Mouse (Mus musculus) left cerebral cortex, adult 18-20 months (tissue): ENCODE results near the gene Calcr. TPM values are rescaled to one million over a fixed set of nuclear protein-coding genes. Genes with fewer than 3 reads are reported as not detected.
"Not testable (repeated sequence)": the region's sequence is repeated elsewhere in the genome, so short reads cannot be mapped to it uniquely, and the experiment has no call there.

Experiments used
- DNase-seq, 2 experiments: peaks; one replicate each; pipeline ENCODE4 v3.0.0; 2021 to 2022; ENCODE audit warnings: low spot score in 2 of 2, mixed read lengths in 1 of 2
- long read RNA-seq, 2 experiments: library from polyadenylated mRNA; stranded (forward); transcript quantifications; one replicate each; pipeline ENCODE4 v2.0.0; 2021
- microRNA-seq, 2 experiments: library from miRNA; unstranded; fragments of <30 nt; microRNA quantifications; one replicate each; pipeline ENCODE4 v1.2.0; 2021
- total RNA-seq, 2 experiments: library from RNA; stranded (reverse); gene quantifications; 2 replicates each; pipeline ENCODE4 v1.2.3; 2021

The Calcr gene
- total RNA-seq = under 1 TPM; 0.12 to 0.28 TPM
- long read RNA-seq, experiment 1 = 0 reads
- long read RNA-seq, experiment 2 = 0 reads

DNA sequence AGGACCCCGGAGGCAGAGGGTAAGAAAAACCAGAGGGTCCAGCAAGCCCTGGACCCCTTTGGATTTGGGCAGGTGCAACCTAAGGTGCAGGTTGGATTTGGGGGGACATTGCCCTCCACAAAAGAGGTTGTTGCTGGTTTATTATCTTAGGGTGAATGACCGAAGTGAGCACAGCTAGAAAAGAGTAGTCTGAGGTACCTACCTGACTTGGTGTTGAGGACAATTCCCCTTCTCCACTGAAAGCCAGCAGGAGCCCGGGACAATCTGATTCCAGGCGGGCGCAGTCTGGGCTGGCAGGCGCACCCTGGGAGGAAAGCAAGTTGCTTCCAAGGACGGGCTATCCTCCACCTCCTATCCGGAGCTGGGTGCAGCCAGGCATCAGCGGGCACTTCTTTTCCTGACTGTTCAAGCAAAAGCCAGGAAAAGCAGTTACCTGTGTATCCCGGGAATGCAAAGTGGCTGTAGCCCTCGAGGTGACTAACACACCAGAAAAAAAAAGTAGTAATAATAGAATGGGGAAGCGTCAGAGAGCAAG is at the start of gene Calcr:
Gene Calcr (minus strand): TSS at position 485 of the 535 bp plus-strand sequence.
- DNase-seq = no peak

DNA sequence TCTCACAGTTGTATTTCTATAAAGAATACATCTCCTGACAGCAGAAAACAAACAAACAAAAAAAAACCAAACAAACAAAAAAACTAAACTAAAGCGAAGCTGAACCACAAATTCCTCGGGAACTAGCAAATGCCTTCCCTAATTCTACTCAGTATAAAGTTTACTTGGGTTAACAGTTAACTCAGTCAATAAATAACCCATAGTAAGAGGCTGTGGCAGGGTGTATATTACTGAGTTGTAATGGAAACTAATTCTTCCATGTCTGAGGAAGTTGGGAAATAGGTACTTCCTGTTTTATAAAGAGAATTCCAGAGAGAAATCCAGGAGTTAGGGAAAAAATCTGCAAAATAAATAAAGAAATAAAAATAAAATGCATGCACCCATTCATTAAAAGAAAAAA is 3.0 kb upstream of the Calcr start:
- DNase-seq = no peak

DNA sequence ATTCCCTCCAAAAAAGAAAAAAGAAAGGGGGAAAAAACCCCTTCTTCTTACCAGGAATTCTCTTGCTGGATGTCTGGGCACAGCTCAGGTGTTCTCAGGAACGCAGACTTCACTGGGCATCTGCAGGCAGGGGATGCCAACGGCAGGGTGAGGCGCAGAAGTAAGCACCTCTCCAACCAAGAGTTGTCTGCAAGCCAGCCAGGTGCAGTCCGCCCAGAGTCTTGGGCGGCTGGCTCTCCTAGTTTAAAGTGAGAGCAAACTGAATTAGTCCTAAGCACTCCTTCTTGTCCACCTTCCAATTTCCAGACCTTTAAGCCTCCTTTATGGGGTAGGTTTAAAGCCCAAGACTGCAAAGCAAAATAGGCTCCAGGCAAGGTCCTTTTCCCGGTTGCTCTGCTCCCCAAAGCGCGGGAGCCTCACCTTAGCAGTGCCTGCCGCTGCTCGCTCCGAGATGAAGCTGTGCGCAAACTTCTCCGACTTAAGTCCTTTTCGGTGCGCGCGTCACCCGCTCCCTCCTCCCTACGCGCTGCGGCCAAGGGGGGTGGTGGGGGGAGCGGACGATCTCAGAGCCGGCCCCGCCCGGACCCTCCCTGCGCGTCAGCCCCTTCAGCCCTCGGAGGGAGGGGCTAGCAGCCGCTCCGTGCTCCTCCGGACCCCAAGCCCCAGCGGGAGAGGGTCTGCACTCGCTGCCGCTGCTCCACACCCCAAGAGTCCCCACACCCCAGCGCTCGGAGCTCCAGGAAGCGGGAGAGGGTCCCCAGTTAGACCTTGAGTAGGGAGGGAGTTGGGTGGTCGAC is 1.1 kb downstream of the Calcr start:
- no peak for DNase-seq

DNA sequence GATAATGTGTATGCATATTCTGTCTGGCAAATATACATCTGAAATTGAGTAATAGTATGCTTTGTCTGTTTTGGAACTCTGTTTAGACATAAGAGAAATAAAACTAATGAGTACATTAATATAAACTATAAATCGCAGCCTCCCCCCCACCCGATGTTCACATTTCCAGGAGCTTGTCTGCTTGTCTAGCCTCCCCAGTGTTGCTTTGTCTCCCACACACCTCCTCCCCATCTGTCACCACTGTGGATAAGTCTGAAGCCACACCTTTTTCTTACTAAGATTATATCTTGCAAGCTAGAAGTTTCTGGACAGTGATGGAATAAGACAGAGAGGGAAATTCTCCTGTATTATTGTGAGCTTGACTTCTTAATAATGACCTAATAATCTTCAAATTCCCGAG is 12.9 kb downstream of the Calcr start:
- DNase-seq = peak in 1 of 2 experiments; percentile 22

DNA sequence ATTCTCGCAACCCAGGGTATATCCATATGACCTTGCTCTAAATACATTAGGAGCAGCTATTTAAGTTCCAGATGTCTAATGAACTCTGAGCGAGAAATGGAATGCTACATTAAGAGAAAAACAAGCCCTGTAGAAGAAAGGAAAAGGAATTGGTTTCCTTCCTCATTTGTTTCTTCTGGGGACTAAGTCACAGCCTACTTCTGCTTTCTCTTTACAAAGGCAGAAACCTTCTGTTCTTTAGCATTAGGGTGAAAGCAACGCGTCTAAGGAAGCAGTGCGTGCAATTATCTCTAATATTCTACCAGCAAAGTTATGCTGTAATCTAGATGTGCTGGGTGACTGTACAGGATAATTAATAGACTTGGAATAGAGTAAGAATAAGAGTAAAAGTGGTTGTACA is 14.9 kb downstream of the Calcr start:
- DNase-seq = no peak

DNA sequence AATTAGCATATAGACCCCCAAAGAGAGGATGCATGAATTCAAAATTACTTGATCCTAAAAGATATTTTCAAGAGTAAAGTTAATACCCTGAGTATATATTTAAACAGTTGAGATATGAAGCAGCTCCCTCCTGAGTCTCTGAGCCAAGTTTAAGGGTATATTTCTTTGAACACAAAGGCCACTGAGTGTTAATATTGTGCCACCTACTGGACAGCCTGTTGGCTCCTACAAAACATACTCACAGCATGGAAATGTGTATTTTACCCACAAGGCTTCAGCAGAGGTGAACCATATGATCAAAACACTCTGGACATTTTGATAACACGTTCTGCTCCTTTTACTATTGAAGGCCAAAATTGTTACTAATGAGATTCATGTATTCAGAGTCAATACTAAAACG is 19.0 kb downstream of the Calcr start:
- DNase-seq = no peak

DNA sequence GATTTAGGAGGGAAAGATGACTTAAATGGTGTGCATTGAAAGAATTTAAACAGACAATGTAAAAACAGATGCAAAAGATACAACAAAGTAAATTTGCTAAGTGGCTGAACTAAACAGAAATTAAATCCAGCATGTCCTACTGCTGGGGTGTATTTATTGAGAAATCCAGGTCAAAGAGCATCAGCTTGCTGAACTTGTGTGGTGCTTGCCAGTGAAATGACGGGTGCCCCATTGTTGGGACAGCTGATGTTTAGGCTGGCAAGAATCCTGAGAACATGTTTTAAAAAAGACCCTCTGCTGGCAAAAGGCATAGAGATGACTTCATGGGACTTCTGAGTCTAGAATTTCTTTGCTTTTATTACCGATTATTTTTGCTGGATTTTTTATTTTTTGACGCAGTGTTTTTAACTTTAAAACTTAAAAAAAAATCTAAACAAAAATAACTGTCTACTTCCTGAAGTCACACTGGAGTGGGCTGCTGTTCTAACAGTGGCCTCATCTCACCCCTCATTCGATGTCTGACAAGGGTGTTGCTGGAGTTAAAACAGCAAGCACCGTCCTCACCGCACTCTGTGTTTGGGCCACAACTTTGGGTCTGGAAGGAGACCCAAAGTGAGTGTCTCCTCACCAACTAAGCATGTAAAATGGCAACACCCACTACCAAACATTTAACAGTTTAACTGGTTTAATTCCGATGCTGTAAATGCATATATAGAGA is 22.4 kb downstream of the Calcr start:
- DNase-seq = no peak

DNA sequence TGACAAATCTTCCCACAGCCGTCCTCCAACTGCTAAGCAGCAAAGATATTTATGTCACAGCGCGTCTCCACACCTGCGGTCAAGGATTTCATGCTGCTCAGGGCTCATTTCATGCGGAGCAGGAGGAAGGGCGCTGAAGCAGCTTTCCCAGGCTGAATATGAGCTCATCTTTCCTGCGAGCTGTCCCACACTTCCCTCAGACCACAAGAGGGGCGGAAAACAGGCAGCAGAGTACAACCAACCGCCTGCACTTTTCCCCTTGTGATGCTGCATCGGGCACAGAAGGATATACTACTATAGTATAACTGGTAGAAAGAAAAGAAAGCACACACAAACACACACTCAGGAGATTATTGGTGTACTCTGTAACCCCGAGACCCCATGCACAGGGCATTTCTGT is 23.2 kb downstream of the Calcr start:
- no peak for DNase-seq

DNA sequence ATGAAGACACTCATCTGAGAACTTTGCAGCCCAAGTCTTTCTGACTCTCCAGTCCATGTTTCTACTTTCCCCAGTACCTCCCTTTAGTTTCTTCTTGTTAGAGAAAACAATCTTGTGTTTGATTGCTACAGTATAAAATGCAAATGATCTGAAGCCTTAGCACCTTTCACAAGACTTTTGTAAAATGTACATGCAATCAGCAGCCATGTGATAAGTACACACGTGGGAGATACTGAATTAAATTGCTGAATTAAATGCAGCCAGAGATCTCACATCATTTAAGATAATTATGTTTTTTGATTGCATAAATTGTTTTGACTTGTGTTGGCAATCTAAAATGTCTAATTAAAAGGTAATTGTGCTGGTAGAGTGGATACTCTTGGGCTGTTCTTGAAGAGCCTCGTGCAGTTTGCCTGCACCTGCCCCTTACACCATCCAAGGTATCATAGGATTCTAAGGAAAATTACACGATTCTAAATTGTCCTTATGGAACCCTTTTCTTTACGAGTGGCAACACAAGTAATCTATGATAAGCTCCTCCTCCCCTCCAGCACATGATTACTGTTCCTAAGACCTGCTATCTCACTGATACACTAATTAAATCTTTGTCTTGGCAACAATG is 34.2 kb downstream of the Calcr start:
- DNase-seq = no peak

DNA sequence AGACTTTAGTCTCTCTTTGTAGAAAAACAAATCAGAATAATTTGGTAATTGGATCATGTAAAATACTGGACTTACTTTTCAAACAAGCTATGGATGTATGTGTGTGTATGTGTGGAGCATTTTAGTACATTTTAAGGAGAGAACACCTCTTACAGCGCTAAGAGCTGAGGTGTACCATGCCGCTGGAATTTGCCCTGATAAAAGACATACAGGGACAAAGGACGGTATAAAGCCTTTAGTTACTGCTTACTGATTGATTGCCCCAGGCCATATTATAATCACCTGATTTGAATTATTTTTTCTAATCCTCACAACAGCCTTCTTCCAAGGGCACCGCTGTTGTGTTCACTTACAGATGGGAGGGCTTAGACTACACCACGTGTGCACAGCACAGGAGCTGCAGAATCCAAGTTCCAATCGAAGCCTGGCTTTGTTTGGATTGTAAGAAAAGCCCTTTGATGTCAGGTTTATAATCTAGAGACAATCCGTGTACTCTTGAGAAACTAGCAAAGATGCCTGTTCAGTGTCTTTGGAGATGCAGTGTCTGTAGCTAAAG is 76.3 kb downstream of the Calcr start:
- DNase-seq = no peak

DNA sequence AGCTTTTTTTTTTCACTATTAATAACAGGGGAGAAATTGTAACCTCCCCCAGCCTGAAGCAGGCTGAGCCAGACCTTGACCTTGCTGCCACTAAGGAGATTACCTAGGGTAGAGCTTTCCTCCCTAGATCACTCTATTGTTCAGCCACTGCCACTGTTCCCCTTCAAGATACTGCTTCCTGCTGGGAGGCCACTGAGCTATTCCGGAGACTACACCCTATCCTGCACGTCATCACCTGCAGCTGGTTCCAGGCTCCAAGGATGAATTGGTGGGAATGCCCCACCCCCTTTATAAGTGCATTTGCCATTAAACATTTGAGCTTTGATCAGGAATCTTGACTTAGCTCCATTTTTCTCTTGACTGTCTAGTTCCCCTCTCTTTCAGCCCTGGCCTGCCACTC is 86.2 kb downstream of the Calcr start:
- not testable (repeated sequence) for DNase-seq

DNA sequence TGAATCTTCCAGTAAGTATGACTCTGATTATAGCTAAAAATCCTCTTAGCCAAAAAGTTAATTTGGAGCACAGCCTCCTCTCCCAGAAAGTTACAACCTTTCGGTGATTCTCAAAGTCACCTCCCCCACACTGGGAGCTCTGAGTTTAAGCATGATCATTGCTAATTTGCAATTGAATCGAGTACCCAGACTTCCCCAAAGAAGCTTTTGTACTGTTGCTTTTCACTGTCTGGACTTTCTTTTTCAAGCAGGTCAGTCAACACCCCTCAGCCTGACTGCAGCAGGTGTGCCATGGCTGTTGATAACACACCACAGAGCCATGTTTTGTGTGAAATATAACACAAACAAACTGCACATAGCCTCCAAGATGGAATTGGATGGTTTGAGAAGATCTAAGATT is 86.7 kb downstream of the Calcr start:
- no peak for DNase-seq

DNA sequence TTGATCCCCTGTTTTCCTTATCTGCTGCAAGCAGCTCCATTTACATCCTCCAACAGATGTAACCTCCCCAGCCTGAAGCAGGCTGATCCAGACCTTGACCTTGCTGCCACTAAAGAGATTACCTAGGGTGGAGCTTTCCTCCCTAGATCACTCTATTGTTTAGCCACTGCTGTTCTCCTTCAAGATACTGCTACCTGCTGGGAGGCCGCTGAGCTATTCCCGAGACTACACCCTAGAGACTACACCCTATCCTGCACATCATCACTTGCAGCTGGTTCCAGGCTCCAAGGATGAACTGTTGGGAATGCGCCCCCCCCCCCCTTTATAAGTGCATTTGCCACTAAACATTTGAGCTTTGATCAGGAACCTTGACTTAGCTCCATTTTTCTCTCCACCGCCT is 92.6 kb downstream of the Calcr start:
- not testable (repeated sequence) for DNase-seq

DNA sequence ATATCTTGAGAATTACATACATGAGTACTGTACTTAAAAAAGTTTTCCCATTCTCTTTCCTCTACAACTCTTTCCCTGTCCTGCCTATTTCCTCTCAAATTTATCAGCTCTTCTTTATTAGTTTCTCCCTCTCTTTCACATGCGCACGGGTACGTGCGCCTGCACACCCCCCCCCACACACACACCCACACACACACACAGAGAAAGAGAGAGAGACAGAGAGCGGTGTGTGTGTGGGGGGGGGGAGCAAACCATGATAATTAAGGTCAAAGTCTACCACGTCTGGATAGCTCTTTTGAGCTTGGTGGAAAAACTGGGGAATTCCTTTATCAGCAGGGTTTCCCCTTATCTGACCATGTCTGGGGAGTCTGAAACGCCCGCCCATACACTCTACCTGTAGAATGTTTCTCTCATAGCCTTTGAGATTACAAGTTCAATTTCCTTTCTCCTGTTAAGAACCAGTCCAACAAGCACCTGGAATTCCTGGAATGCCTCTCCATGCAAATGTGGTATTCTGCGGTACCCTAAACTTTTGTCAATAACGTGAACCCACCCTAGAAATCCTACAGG is 100.3 kb downstream of the Calcr start:
- DNase-seq = no peak

DNA sequence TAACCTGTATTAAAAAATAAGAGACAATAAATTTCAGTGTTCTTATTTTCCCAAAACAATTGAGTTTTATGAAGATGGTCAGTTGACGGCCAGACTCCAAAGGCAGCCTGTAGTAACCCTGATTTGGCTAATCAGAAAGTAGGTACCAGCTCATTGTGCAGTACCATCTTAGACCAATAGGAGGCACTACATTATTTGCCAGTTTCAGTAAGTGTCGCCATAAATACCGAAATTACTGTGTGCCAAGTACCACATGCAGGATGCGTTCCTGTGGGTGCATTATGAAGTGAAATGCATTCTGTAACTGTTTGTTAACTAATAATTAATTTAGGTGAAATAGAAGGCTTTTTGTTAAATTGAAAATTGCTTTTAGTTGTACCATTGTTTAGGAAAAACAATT is 106.1 kb downstream of the Calcr start:
- no peak for DNase-seq

Small RNAs within 50 kb of the gene (microRNA-seq; reads per million reads assigned to microRNA genes)
- gene Mir489 (0 reads per million in 2 experiments), gene Mir653 (0 reads per million in 2 experiments)

Other genes starting within 250 kb of the Calcr start
- not detected for gene Tfpi2, start 224.2 kb upstream of the Calcr start, total RNA-seq
- gene Gngt1, start 229.1 kb upstream of the Calcr start, total RNA-seq = not detected
- gene Gng11, start 239.2 kb upstream of the Calcr start, total RNA-seq = 10 to 100 TPM; 10.9 to 11.4 TPM